Mouse (Mus musculus): ENCODE data around the gene Sorcs3.

DNA sequence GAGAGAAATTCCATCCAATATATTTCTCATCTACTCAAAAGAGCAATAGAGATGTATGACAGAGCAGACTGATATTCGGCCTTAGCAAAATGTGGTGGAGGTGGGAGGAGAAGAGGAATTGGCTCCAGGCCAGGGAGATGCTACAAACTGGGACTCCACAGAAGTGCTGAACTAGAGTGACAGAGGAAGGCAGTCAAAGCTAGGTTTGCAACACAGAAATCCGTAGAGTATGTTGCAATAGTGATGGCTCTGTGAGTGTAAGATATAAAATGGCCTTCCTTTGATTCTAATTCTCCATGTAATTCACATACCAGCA is 340.3 kb downstream of the Sorcs3 start:
- TF ChIP-seq POLR2A (IDR thresholded peaks at IDR 0.05; ENCODE audit: low read depth, low read length), result no peak
- TF ChIP-seq CTCF (IDR thresholded peaks at IDR 0.05; ENCODE audit: extremely low read depth, insufficient read length, insufficient replicate concordance, low read depth, low read length), result no peak
